In genomic region chr4:100126531-100127310, GRCm38 (mm10) we compare ENCODE assay signal across 15 mouse cellular contexts. TPM values are rescaled to one million over a fixed set of nuclear protein-coding genes. Genes with fewer than 3 reads are reported as not detected.
DNase-seq lines count a peak whose midpoint lies in the region; ATAC-seq lines count a peak whose summit lies in the region.
"Had no signal": no experiment of that assay in that cellular context is flagged by ENCODE, and none has a peak within 500 bp of the region (broad histone marks: within the 10 kb centered on the region; RNA-seq: fewer than 3 reads in every experiment).

No protein-coding gene starts in this region.

- WGBS in hindbrain, embryonic 10.5 days, result 46% methylated on average over 12 of the region's 12 CpGs
- 53% methylated on average over 12 of the region's 12 CpGs for WGBS in hindbrain, embryonic 11.5 days
- WGBS in midbrain, embryonic 16.5 days, result 33% methylated on average over 12 of the region's 12 CpGs

- DNase-seq in hindbrain, embryonic 10.5 days (ENCODE audit: low spot score), result peak; percentile 24
- DNase-seq in hindbrain, embryonic 11.5 days (ENCODE audit: low spot score), result no peak
- peak; percentile 44 for DNase-seq in cerebellum, adult 8-10 months
- peak; percentile 61 for DNase-seq in embryo, embryonic 10 days (ENCODE audit: low spot score)
- DNase-seq in kidney, postnatal 10 days, result peak; percentile 24
- no peak for DNase-seq in layer of hippocampus, adult 9-10 months (ENCODE audit: low spot score)
- DNase-seq: heart, adult 18-20 months; heart, postnatal 14 days; lung, postnatal 4 days; thymus, adult 2 months had no signal

- H3K4me1 ChIP-seq in hindbrain, embryonic 10.5 days (replicated peaks), result peaks cover 21% of the 10 kb centered on the region
- H3K4me1 ChIP-seq in hindbrain, embryonic 11.5 days (replicated peaks; ENCODE audit: control insufficient read depth, insufficient read depth, low read length), result no peaks in the 10 kb centered on the region
- H3K4me1 ChIP-seq in midbrain, embryonic 16.5 days (ENCODE audit: control insufficient read depth, insufficient read depth, low read length), result no peaks in the 10 kb centered on the region
- H3K4me1 ChIP-seq: liver, embryonic 15.5 days had no signal

- no peak overlapping the region for H3K4me3 ChIP-seq in hindbrain, embryonic 10.5 days
- no peak overlapping the region for H3K4me3 ChIP-seq in hindbrain, embryonic 11.5 days (ENCODE audit: low read depth, low read length)
- no peak overlapping the region for H3K4me3 ChIP-seq in midbrain, embryonic 16.5 days (ENCODE audit: low read depth, low read length)
- H3K4me3 ChIP-seq: liver, embryonic 15.5 days; midbrain, embryonic 13.5 days had no signal

- H3K9ac ChIP-seq in hindbrain, embryonic 11.5 days (ENCODE audit: low read depth, low read length), result no peak overlapping the region
- no peak overlapping the region for H3K9ac ChIP-seq in midbrain, embryonic 16.5 days (ENCODE audit: low read depth, low read length)
- H3K9ac ChIP-seq: liver, embryonic 15.5 days; midbrain, embryonic 13.5 days had no signal

- H3K4me2 ChIP-seq in hindbrain, embryonic 11.5 days (replicated peaks; ENCODE audit: low read depth, low read length), result no peak overlapping the region
- H3K4me2 ChIP-seq in midbrain, embryonic 16.5 days (ENCODE audit: low read length), result no peak overlapping the region
- H3K4me2 ChIP-seq: liver, embryonic 15.5 days; midbrain, embryonic 13.5 days had no signal

- H3K9me3 ChIP-seq in hindbrain, embryonic 10.5 days, result no peaks in the 10 kb centered on the region
- H3K9me3 ChIP-seq in hindbrain, embryonic 11.5 days (ENCODE audit: control insufficient read depth, low read length), result no peaks in the 10 kb centered on the region
- H3K9me3 ChIP-seq in midbrain, embryonic 16.5 days (replicated peaks; ENCODE audit: control insufficient read depth, low read length, poor library complexity, severe bottlenecking), result no peaks in the 10 kb centered on the region
- H3K9me3 ChIP-seq: liver, embryonic 15.5 days; midbrain, embryonic 13.5 days had no signal

- no peaks in the 10 kb centered on the region for H3K27me3 ChIP-seq in hindbrain, embryonic 10.5 days (ENCODE audit: insufficient read depth, poor library complexity, severe bottlenecking)
- H3K27me3 ChIP-seq in hindbrain, embryonic 11.5 days (ENCODE audit: control insufficient read depth, insufficient read depth, low read length), result no peaks in the 10 kb centered on the region
- no peaks in the 10 kb centered on the region for H3K27me3 ChIP-seq in midbrain, embryonic 16.5 days (ENCODE audit: control insufficient read depth, insufficient read depth, low read depth, low read length)
- H3K27me3 ChIP-seq: liver, embryonic 15.5 days; midbrain, embryonic 13.5 days had no signal

- no peak for ATAC-seq in hindbrain, embryonic 11.5 days (ENCODE audit: low FRiP score)
- no peak for ATAC-seq in monocyte, adult 5-6 weeks (replicated peaks; ENCODE audit: insufficient number of reproducible peaks, low FRiP score, low TSS enrichment, poor library complexity, severe bottlenecking)
- ATAC-seq in midbrain, embryonic 16.5 days, result no peak
- ATAC-seq: midbrain, embryonic 13.5 days had no signal

- H3K27ac ChIP-seq in hindbrain, embryonic 10.5 days, result 0 out of 2 replicates have a peak overlapping the region, but pooled peaks have one; percentile 4
- H3K27ac ChIP-seq in hindbrain, embryonic 11.5 days (ENCODE audit: low read depth, low read length), result no peak overlapping the region
- no peak overlapping the region for H3K27ac ChIP-seq in midbrain, embryonic 16.5 days (ENCODE audit: low read length)
- H3K27ac ChIP-seq: liver, embryonic 15.5 days; midbrain, embryonic 13.5 days had no signal

- H3K36me3 ChIP-seq in hindbrain, embryonic 10.5 days, result no peaks in the 10 kb centered on the region
- H3K36me3 ChIP-seq in hindbrain, embryonic 11.5 days (ENCODE audit: control insufficient read depth, insufficient read depth, low read length), result no peaks in the 10 kb centered on the region
- no peaks in the 10 kb centered on the region for H3K36me3 ChIP-seq in midbrain, embryonic 16.5 days (ENCODE audit: control insufficient read depth, insufficient read depth, low read length)
- H3K36me3 ChIP-seq: liver, embryonic 15.5 days; midbrain, embryonic 13.5 days had no signal

RNA-seq across cellular contexts. Expression of gene Ror1, which starts 31.1 kb away (rescaled TPM):
- 7.1 and 11.1 TPM in 2 replicates for polyA plus RNA-seq in hindbrain, embryonic 10.5 days (2016; fragmentation: Nextera tagmentation; extraction: Ambion mirVana)
- polyA plus RNA-seq in hindbrain, embryonic 11.5 days (2014; fragmentation: Nextera tagmentation; extraction: Ambion mirVana), result 5.7 and 6.4 TPM in 2 replicates
- total RNA-seq in monocyte, adult 5-6 weeks (2017), result 0.10 TPM in 1 of 3 replicates, not detected in the others
- 0.83 and 0.84 TPM in 2 replicates for polyA plus RNA-seq in midbrain, embryonic 16.5 days (2015; fragmentation: Nextera tagmentation; extraction: Ambion mirVana)
- total RNA-seq: MEL had no signal

Comparison
In these comparisons a context has a peak if more than half of its experiments do, and no peak if none do; other contexts are left out.
1. DNase-seq: peak in hindbrain, embryonic 10.5 days (single experiment), cerebellum, adult 8-10 months (single experiment), embryo, embryonic 10 days (single experiment) and kidney, postnatal 10 days (single experiment); none in hindbrain, embryonic 11.5 days (single experiment) and layer of hippocampus, adult 9-10 months (single experiment).